Mouse (Mus musculus) hematopoietic stem cell, adult 5-6 weeks (primary cell): Measurements from ENCODE around the gene Golga2. TPM values are rescaled to one million over a fixed set of nuclear protein-coding genes. Genes with fewer than 3 reads are reported as not detected.

Experiments
- ATAC-seq, 2 experiments: fragments of 125-278 bp in 1 of 2; replicated peaks in 1 of 2; 2 replicates each; pipeline ENCODE4 v1.8.0; 2016 to 2017; ENCODE audit warnings: inconsistent platforms in 2 of 2, mild to moderate bottlenecking in 2 of 2, moderate number of reproducible peaks in 2 of 2, low read depth in 1 of 2, moderate TSS enrichment in 1 of 2; ENCODE audit not compliant: low FRiP score in 2 of 2, poor library complexity in 2 of 2, severe bottlenecking in 2 of 2, insufficient read depth in 1 of 2, low TSS enrichment in 1 of 2
- total RNA-seq: library from RNA; stranded (forward); fragments of 172-1452, 232-1000 nt; gene quantifications from 2 replicates; pipeline ENCODE4 v1.2.3, GENCODE M21; 2017

Golga2 gene
- total RNA-seq, 1 experiment from 2014 or later, result 47.3 TPM

DNA sequence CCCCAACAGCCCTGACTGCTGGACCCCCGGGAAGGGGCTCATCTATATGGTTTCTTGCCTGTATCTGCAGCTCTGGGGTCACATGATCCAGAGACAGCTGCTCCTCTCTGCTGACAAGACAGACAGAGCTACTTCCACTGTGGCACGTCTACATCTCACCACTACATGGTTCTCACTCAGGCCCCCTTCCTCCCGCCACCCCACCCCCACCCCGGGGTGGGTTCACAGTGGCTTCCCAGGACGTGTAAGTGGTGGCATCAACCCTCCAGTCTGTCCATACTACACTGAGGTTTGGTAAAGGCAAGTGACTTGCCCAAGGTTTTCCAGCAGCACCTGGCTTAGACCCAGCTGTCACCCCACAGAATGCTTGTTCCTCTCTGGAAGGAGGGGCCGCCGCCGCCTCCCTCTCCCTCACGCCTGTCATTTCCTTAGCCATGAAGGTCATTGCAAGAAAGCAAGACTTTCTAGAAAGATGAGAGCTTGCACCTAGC lies 64.3 kb downstream of the Golga2 start:
- ATAC-seq, result no peak

DNA sequence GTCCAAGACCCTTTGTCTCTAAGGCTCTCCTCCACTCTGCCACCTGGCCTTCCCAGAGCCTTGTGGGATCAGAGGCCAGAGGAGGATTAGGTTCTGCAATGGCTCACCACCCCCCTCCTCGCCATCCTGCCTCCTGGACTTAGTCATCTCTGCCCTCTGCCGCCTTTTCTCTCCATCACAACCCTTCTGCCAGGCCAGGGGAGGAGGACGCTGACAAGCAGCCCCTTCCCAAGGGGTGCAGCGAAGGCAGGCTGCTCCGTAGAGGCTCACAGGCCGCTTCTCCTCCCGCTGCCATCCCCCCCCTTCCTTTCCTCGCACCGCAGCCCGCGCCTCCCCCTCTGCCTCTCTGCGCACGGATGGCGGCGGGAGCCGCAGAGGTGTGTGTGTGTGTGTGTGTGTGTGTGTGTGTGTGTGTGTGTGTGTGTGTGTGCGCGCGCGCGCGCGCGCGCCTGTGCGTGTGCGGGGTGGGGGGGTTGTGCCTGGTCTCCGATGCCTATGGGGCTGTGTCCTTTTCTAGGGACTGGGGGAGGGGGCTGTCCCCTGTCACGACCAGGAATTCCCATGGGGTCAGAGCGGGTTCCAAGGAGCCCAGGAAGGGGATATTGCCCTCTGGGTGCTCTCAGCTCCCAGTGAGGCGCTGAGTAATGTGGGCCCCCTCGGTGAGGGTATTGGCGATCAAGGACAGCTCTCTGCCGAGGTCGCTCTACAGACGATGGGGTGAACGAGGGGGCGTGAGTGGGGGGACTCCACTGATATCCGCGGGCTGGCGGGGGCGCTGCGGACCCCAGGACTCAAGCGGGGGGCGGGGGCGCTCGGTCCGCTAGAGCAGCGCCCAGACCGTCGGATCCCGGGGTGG lies 65.2 kb downstream of the Golga2 start, which contains the start of gene Ciz1:
Ciz1 (plus strand) TSS at position 177 of the 856 bp plus-strand sequence.
- ATAC-seq, result 0 out of 4 replicates have a peak, but pooled peaks of 1 of the 2 experiments have one; percentile 31

DNA sequence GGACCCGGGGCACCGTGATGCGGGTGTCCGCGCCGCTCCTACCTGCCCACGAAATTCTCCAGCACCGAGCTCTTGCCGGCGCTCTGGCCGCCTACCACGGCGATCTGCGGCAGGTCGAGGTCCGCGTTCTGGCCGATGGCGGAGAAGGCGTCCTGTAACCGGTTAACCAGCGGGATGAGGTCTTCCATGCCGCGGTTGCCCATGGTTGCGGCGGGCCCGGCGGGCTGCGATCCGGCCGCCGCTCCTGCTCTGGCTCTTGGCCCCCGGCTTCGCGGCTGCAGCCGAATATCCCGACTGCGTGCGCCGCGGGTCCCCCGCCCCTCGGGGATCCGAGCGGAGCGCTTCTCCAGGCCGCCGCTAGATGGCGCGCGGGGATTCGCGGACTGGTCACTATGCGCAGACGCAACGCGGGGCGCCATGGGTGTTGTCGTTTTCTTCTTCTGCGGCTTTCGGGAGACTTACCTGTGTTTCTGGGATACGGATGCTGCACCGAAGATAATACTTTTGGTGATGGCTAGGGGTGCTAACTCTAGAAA lies 65.9 kb downstream of the Golga2 start, which contains the start of gene Dnm1:
Dnm1 (minus strand) TSS at position 332 of the 536 bp plus-strand sequence.
- peak; percentile 68 to 84 for ATAC-seq

DNA sequence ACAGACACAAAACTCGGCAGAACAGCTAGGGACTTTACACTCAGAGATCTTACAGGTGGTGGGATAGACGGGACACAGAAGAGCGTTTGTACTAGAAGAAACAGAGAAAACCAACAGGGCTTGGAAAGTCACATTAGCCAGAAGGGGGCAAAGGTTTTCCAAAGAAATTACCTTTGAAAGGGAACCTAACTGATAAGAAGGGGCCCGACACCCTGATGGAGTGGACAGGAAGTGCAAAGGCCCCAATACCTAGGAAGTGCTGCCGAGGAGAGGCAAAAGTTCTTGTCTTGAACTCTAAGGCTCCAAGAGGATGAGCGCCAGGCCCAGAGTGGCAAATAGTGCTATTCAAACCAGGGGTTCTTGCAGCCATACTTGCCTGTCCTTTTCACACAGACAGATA lies 66.7 kb downstream of the Golga2 start:
- ATAC-seq, result no peak

DNA sequence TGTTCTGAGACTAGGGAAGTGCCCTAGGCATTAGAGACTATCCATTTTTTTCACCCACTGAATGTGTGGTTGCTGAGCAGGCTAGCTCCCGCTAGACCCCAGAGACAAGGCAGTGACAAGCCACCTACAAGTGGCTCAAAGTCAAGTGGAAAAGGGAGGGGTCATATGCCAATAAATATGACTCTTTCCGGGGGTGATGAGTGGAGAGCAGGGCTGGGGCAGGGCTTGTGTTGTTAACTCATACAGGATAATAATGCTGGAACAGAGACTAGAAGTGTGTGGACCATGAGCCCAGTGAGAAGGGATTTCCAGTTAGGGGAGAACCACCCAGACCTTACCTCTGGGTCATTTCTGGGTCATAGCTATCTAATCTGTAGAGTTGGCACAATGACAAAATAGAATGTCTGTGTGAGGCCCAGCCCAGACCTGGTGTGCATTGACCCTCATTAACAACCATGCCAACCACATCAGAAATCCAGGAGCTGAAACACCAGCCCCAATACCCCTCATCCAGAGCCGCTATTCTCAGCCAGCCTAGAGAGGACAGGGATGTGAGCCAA lies 67.2 kb downstream of the Golga2 start:
- ATAC-seq, result no peak

DNA sequence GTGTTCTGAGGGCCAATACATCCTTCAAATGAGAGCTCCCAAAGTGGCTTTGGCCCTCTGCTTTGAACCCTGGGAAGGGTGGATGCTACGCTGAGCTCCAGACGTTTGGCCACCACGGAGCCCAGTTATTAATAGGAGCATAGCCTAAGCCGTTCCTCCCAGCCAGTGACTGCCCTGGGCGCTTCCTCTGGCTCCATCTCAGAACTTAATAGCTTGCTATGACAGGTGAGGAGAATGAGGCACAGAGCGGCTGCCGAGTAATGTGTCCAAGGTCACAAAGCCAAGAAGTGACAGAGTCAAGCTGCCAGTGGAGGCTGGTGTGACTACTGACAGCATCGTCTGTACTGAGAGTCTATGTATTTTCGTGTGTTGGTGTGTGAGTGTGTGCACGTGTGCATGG lies 69.0 kb downstream of the Golga2 start:
- ATAC-seq, result no peak

Other genes starting within 250 kb of the Golga2 start
- 12.3 and 12.9 TPM in 2 replicates for gene Fam78a, start 202.5 kb upstream of the Golga2 start, total RNA-seq
- 1.1 and 2.2 TPM in 2 replicates for gene Plpp7, start 191.9 kb upstream of the Golga2 start, total RNA-seq
- gene Prrc2b, start 136.3 kb upstream of the Golga2 start, total RNA-seq, result 19.9 and 25.0 TPM in 2 replicates
- gene Pomt1, start 50.8 kb upstream of the Golga2 start, total RNA-seq, result 25.3 and 28.3 TPM in 2 replicates
- 32.3 and 33.3 TPM in 2 replicates for gene Uck1, start 27.2 kb upstream of the Golga2 start, total RNA-seq
- gene Swi5, start 691 bp downstream of the Golga2 start, total RNA-seq, result 230 and 365 TPM in 2 replicates
- gene Ciz1, start 64.9 kb downstream of the Golga2 start, total RNA-seq, result 76.7 and 78.2 TPM in 2 replicates
- not detected in 2 replicates for gene Dnm1, start 66.0 kb downstream of the Golga2 start, total RNA-seq
- gene 1110008P14Rik, start 94.6 kb downstream of the Golga2 start, total RNA-seq, result 2.5 and 6.8 TPM in 2 replicates
- 91.4 and 276 TPM in 2 replicates for gene Lcn2, start 100.9 kb downstream of the Golga2 start, total RNA-seq
- 3.5 and 8.7 TPM in 2 replicates for gene Ptges2, start 108.5 kb downstream of the Golga2 start, total RNA-seq
- 2.4 and 3.8 TPM in 2 replicates for gene Naif1, start 163.1 kb downstream of the Golga2 start, total RNA-seq
- gene Slc25a25, start 164.1 kb downstream of the Golga2 start, total RNA-seq, result 10.8 and 22.3 TPM in 2 replicates
- 10.0 and 11.6 TPM in 2 replicates for gene Fam102a, start 247.9 kb downstream of the Golga2 start, total RNA-seq